Mouse (Mus musculus) stomach, embryonic 14.5 days (tissue): ENCODE data around the gene Tpcn2. TPM values are rescaled to one million over a fixed set of nuclear protein-coding genes. Genes with fewer than 3 reads are reported as not detected.

ENCODE experiments used
- ATAC-seq: fragments of 200-750 bp; cut with Nextera tagmentation; 2 replicates; pipeline ENCODE4 v1.8.0; 2017; ENCODE audit warnings: low read depth, moderate TSS enrichment; ENCODE audit not compliant: insufficient number of reproducible peaks, insufficient read depth, low FRiP score
- H3K27ac ChIP-seq: fragments of 300-500 bp; sonication (generic); 2 replicates; pipeline ENCODE4 v1.5.1; 2014; ENCODE audit warnings: mild to moderate bottlenecking, low read length, moderate library complexity, mixed read lengths
- H3K27me3 ChIP-seq: fragments of 300-500 bp; sonication (generic); 2 replicates; pipeline ENCODE4 v1.6.1; 2014; ENCODE audit warnings: low read length, control low read depth, mixed read lengths; ENCODE audit not compliant: control insufficient read depth, insufficient read depth
- H3K36me3 ChIP-seq: fragments of 300-500 bp; sonication (generic); 2 replicates; pipeline ENCODE4 v1.6.1; 2014; ENCODE audit warnings: mild to moderate bottlenecking, control low read depth, low read length, moderate library complexity, mixed read lengths; ENCODE audit not compliant: control insufficient read depth, insufficient read depth
- H3K4me1 ChIP-seq: fragments of 300-500 bp; sonication (generic); 2 replicates; pipeline ENCODE4 v1.6.1; 2014; ENCODE audit warnings: low read length, control low read depth, mixed read lengths; ENCODE audit not compliant: control insufficient read depth, insufficient read depth
- H3K4me2 ChIP-seq: fragments of 300-500 bp; sonication (generic); replicated peaks from 2 replicates; pipeline ENCODE4 v1.6.1; 2014; ENCODE audit warnings: low read depth, low read length, control low read depth
- H3K4me3 ChIP-seq: fragments of 300-500 bp; sonication (generic); 2 replicates; pipeline ENCODE4 v1.5.1; 2014; ENCODE audit warnings: low read depth, low read length, control low read depth
- H3K9ac ChIP-seq: fragments of 300-500 bp; sonication (generic); replicated peaks from 2 replicates; pipeline ENCODE4 v1.6.1; 2014; ENCODE audit warnings: low read depth, mild to moderate bottlenecking, control low read depth, low read length, moderate library complexity, mixed read lengths
- H3K9me3 ChIP-seq: fragments of 300-500 bp; sonication (generic); 2 replicates; pipeline ENCODE4 v1.6.1; 2016; ENCODE audit warnings: low read depth, low read length, control low read depth; ENCODE audit not compliant: control insufficient read depth
- WGBS: fragments of 180-500 bp; shearing (Covaris S2); extraction: QIAGEN DNeasy Blood & Tissue Kit; methylation state at CpG from one replicate; pipeline ENCODE4 v1.1.7; 2014; 5-methylcytosine and 5-hydroxymethylcytosine counted together
- polyA plus RNA-seq: library from polyadenylated mRNA; unstranded; fragments of >200 nt; fragmentation: Nextera tagmentation; extraction: Ambion mirVana; gene quantifications from 2 replicates; pipeline ENCODE4 v1.2.1, GENCODE M21; 2014

The Tpcn2 gene
- polyA plus RNA-seq, 1 experiment from 2014 or later = 5.3 TPM

DNA sequence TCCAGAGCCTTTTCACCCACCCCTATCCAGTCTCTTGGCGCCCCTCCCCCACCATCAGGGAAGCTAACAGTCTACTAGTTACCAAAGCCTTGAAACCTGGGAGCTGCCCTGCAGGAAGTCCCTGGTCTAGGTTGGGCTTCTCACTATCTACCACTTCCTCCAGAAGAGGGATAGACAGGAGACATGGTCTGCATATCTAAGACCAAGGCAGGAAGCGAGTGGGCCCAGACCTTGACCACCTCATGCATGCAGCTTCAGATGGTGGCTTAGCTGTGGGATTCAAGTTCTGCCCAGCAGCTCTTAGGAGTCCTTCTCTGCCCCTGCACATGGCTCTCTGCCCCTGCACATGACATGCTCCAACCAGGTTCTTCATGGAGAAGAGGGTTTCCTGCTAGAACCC is 34.9 kb downstream of the Tpcn2 start:
- Histone ChIP-seq H3K4me2 (no peak overlapping the region), H3K4me1 (no peaks in the 10 kb centered on the region), H3K36me3 (no peaks in the 10 kb centered on the region), H3K27ac (no peak overlapping the region), H3K9ac (no peak overlapping the region), H3K4me3 (no peak overlapping the region), H3K9me3 (no peaks in the 10 kb centered on the region), H3K27me3 (no peaks in the 10 kb centered on the region)
- ATAC-seq = no peak
- 85% methylated on average over 2 of the region's 2 CpGs for WGBS

DNA sequence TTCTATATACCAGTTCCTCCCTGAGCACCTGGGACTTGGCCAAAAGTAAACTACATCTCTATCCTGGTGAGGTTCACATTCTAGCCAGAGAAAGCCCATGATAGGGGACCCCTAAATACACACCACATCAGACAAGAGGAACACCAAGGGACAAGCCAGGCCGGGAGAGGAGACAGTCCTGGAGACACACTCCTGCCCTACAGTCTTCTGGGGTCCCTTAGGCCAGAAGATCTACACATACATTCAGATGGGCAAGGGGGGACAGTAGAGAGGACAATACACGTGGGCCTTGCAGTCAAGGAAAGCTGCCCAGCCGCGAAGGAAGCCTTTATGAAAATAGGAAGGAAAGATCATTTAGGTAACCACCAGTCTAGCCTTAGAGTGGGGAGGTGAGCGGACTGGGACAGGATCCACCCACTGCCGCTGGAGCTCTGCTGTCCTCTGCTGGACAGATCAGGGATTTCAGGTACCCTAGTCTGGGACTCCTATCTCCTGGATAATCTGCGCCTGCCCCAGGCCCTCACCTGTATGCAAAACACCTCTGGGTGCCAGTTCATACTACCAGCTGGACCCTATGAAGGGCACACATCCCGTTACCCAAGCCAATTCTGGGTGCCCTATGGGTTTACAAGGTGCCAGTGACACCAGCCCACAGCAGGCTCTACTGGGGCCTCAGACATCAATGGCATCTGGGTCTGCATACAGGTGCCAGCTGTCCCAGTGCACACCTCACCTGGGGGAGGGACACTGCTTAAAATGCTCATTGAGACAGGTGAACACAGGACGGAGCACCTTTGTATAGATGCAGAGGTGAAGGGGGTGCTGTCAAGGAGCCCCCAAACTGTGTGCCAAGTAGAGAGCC is 40.7 kb downstream of the Tpcn2 start:
- 16% methylated on average over 9 of the region's 9 CpGs for WGBS
- Histone ChIP-seq H3K4me3 (no peak overlapping the region), H3K4me2 (no peak overlapping the region), H3K9me3 (no peaks in the 10 kb centered on the region), H3K27ac (no peak overlapping the region), H3K9ac (no peak overlapping the region), H3K27me3 (no peaks in the 10 kb centered on the region), H3K36me3 (no peaks in the 10 kb centered on the region), H3K4me1 (peaks cover 3% of the 10 kb centered on the region; the same call in 1 of the 2 replicates)
- peak; percentile 73 for ATAC-seq

DNA sequence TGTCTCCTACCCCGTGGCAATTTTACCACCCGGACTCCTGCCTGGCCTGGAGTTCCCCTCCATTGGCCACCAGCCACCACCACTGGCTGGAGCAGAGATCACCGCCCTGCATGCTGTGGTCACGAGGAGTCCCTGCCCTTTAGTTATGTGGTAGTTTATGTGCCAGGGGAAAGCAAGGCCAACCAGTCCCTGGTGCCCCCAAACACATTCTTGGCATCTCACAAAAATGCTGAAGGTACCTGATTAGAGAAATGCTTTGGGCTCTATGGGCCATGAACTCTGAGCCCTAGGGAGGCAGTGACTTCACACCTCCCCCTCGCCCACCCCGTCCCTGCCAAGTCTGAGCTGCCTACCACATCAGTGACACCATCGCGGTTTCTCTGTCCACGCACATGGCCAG is 41.8 kb downstream of the Tpcn2 start:
- Histone ChIP-seq H3K4me3 (no peak overlapping the region), H3K27ac (no peak overlapping the region), H3K4me2 (no peak overlapping the region), H3K4me1 (peaks cover 3% of the 10 kb centered on the region; the same call in 1 of the 2 replicates), H3K9ac (no peak overlapping the region), H3K9me3 (no peaks in the 10 kb centered on the region), H3K27me3 (no peaks in the 10 kb centered on the region), H3K36me3 (no peaks in the 10 kb centered on the region)
- no peak for ATAC-seq
- WGBS = 82% methylated on average over 9 of the region's 9 CpGs

DNA sequence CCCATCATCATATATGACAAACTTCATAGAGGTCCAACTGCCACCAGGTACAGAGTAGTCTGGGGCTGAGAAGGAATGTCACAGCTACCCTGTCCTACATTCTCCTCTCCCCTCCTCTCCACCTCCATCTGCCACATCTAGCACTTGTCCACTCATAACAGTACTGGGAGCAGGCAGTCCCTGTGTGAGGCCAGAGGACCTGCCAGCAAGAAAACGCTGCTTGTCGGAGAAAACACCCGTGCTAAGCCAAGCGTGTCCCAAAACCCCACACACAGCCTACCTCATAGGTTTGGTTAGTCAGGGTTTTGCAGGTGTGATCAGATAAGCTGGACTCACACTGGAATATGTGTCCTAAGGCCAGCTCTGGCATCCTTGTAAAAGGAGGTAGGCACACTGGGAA is 42.9 kb downstream of the Tpcn2 start:
- H3K27ac ChIP-seq = no peak overlapping the region
- H3K36me3 ChIP-seq = no peaks in the 10 kb centered on the region
- no peak for ATAC-seq
- H3K4me1 ChIP-seq = peaks cover 3% of the 10 kb centered on the region; the same call in 1 of the 2 replicates
- no peaks in the 10 kb centered on the region for H3K9me3 ChIP-seq
- no peak overlapping the region for H3K4me3 ChIP-seq
- no peaks in the 10 kb centered on the region for H3K27me3 ChIP-seq
- no peak overlapping the region for H3K4me2 ChIP-seq
- H3K9ac ChIP-seq = no peak overlapping the region
- WGBS = 89% methylated on average over 4 of the region's 4 CpGs

DNA sequence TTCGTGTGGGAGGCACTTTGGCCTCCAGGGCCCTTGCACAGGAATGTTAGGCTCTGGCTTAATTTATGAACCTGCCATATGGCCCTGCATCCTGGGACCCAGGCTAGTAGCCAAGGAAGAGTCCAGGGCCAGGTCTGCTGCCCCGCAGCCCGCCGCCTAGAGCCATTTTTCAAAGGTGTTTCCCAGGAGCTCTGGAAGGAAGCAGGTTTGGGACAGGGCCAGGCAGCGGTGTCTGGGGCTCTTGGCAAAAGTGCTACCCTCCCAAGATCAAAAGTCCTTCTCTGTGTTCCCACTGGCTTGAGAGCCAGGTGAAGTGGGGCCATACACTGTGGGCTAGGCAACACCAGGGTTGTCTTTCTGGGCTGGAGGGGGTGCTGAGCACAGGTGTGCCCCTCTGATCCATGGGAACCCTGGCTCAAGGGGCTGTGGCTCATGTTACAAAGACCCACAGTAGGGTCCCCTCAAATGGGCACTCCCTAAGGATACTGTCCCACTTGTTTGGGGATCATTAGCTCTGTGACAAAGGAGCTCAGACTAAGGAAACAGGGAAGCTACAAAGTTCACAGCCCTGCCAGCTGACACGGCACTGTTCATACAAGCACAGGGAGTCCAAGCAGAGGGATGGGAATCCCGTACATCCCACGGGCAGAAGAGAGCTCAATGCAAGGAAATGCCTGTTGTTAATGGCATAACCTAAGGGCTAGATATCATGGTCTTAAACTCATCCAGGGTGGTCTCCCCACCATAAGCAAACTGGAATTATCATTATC is 43.9 kb downstream of the Tpcn2 start:
- H3K9me3 ChIP-seq = no peaks in the 10 kb centered on the region
- H3K4me1 ChIP-seq = peaks cover 3% of the 10 kb centered on the region; the same call in 1 of the 2 replicates
- WGBS = 58% methylated on average over 8 of the region's 8 CpGs
- no peak for ATAC-seq
- H3K4me3 ChIP-seq = no peak overlapping the region
- H3K36me3 ChIP-seq = no peaks in the 10 kb centered on the region
- H3K4me2 ChIP-seq = no peak overlapping the region
- H3K27me3 ChIP-seq = no peaks in the 10 kb centered on the region
- no peak overlapping the region for H3K9ac ChIP-seq
- no peak overlapping the region for H3K27ac ChIP-seq

DNA sequence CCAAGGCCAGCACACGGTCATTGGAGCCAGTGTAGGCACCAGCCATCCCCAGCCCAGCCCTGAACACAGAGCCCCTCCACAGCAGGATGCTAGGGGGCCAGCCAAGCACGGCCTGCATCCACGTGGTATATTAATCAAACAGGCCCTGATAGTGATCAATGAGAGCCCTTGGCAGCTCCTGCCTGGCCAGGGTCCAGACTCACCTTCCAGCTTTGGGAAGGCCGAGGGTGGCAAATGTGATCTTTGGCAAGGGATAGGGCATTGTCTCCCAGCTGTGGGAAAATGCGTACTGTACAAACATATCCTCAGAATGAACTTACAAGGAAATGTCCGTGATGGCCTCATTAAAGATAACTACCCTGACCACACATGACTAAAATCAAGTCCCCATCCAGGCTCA is 44.7 kb downstream of the Tpcn2 start:
- Histone ChIP-seq H3K27me3 (no peaks in the 10 kb centered on the region), H3K9ac (no peak overlapping the region), H3K4me2 (no peak overlapping the region), H3K36me3 (no peaks in the 10 kb centered on the region), H3K27ac (no peak overlapping the region), H3K9me3 (no peaks in the 10 kb centered on the region), H3K4me3 (no peak overlapping the region), H3K4me1 (peaks cover 3% of the 10 kb centered on the region; the same call in 1 of the 2 replicates)
- 45% methylated on average over 6 of the region's 6 CpGs for WGBS
- no peak for ATAC-seq

DNA sequence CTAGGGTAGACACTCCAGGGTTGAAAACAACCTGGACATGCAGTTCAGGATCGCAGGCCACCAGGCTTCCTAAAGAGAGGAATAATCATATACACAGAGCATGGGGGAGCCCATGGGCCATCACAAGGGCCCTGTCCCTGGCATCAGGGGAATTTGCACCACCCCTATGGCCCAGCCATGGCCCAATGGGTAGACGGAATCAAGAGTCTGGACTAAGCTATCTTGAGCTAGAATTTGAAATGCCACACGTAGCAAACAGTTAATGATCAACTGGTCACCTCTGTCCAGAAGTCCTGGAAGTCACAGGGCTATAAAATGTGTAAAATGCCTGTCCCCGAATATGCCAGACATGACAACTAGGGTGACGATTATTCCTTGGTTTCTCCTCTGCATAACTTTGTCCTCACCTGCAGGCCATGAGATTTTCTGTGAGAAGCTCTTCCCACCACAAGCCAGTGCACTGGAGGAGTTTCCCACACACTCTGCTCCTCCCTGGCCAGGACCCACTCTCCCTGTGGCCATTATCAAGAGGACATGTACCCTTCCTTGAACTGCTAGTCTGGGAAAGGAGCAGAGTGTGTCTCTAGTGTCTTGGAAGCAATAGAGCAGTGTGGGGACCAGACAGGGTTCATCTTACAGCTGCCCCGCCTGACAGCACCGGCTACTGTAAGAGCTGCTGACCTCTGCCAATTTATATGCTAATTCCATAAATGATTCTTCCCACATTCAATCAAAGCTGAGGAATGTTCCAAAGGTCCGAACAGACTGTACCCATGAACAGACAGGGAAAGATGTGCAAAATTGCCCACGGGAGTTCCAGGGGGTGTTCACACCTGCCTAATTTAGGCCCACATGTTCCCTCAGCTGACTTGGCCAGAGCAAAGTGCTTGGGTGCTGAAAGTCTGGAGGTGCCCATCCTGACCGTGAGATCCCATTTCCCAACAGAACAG is 48.7 kb downstream of the Tpcn2 start:
- WGBS = 77% methylated on average over 10 of the region's 10 CpGs
- no peak for ATAC-seq
- H3K36me3 ChIP-seq = no peaks in the 10 kb centered on the region
- H3K4me1 ChIP-seq = peaks cover 3% of the 10 kb centered on the region; the same call in 1 of the 2 replicates
- no peaks in the 10 kb centered on the region for H3K9me3 ChIP-seq
- H3K4me2 ChIP-seq = no peak overlapping the region
- H3K4me3 ChIP-seq = no peak overlapping the region
- no peak overlapping the region for H3K9ac ChIP-seq
- H3K27me3 ChIP-seq = no peaks in the 10 kb centered on the region
- H3K27ac ChIP-seq = no peak overlapping the region

DNA sequence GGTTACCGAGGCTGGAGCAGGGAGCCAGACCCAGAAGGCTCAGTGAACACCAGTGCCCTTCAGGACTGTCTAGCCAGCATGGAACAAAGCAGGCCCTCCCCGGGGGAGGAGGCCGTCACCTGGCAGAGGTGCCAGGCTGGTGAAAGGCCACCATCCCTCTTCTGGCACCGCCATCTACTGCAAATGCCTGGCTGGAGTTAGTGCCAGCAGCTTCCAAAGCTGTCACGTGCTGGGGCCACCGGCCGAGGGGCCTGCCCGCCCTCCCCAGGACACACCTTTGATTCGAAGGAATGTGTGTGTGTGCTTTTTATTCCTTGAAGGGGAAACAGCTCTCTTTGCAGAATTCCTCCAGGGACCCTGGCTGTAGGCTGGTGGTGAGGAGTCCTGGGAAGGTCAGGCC is 52.2 kb downstream of the Tpcn2 start:
- no peak overlapping the region for H3K9ac ChIP-seq
- H3K36me3 ChIP-seq = no peaks in the 10 kb centered on the region
- no peaks in the 10 kb centered on the region for H3K27me3 ChIP-seq
- H3K27ac ChIP-seq = no peak overlapping the region
- 70% methylated on average over 9 of the region's 9 CpGs for WGBS
- no peaks in the 10 kb centered on the region for H3K9me3 ChIP-seq
- H3K4me1 ChIP-seq = no peaks in the 10 kb centered on the region
- no peak for ATAC-seq
- H3K4me3 ChIP-seq = no peak overlapping the region
- no peak overlapping the region for H3K4me2 ChIP-seq
